Mouse (Mus musculus): ENCODE measurements around the gene Itpr1.

Itpr1 gene

DNA sequence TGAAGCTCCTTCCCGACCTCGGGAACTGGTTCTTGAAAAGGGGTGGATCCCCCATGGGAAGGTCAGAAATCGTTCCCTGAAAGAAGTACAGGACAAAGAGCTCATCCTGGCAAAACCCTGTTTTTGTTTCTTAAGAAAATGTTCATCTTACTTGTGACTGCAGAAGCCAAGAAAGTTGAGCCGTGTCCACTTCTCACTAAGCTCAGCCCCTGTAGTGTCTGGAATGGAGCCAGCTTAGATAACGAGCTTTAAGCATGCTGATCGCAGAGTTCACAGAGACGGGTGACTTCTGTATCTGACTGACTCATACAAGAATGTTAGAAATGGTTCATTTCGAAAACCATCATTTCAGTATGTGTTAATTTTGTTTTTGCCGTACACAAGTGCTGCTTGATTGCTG lies 297.2 kb downstream of the Itpr1 start:
- no peak for DNase-seq (ENCODE audit: low read depth, low spot score)

DNA sequence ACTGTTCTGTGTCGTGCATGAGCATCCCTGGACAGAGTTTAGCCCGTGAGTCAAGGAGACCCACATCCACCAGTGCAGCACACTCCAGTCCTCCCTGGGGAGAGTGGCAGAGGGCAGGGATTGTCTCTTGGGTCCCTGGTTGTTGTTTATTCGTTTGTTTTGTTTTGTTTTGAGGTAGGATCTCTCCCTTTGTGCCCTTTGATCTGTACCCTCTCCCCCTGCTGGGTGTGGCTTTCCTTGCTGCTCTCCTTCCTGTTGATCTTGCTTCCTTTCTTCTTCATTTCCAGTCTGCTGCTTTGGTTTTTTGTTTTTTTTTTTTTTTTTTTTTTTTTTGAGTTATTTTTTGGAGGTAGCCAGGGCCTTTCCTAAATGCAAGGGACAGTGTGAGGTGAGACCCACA lies 299.2 kb downstream of the Itpr1 start:
- DNase-seq (ENCODE audit: low read depth, low spot score), result no peak

DNA sequence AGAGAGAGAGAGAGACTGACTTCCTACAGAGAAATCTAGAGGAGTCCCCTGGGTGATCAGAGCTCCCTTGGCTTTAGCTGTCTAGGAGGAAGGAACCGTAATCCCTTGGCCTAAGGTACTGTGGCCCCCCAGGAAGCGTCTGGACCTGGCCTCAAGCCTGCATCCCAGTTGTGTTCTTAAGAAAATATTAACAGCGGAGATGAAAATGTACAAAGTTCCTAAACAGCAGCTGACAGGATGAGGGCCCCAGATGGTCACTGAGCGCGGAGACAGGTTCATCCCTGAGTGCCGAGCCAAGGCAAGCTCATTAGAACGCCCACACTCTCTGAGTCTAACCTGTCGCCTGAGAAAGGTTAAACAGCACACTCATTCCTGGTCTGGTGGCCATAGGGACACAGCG lies 300.1 kb downstream of the Itpr1 start:
- DNase-seq (ENCODE audit: low read depth, low spot score), result no peak

DNA sequence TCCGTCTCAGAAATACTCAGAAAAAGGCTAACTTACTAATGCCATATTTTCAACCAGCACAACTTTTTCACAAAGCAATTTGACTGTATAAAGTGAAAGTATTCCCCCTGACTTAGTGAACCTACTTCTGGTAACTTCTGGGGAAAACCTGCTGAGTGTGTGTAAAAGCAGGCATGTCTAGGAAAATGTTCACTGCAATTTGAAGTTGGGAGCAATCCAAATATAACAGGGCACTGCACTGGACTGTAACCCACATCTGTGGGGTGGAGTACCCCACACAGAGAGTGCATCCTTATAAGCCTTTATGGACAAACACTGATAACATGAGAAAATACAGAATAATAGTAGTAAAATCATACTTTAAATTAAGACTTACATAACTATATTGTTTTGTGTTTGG lies 303.4 kb downstream of the Itpr1 start:
- no peak for DNase-seq (ENCODE audit: low read depth, low spot score)

DNA sequence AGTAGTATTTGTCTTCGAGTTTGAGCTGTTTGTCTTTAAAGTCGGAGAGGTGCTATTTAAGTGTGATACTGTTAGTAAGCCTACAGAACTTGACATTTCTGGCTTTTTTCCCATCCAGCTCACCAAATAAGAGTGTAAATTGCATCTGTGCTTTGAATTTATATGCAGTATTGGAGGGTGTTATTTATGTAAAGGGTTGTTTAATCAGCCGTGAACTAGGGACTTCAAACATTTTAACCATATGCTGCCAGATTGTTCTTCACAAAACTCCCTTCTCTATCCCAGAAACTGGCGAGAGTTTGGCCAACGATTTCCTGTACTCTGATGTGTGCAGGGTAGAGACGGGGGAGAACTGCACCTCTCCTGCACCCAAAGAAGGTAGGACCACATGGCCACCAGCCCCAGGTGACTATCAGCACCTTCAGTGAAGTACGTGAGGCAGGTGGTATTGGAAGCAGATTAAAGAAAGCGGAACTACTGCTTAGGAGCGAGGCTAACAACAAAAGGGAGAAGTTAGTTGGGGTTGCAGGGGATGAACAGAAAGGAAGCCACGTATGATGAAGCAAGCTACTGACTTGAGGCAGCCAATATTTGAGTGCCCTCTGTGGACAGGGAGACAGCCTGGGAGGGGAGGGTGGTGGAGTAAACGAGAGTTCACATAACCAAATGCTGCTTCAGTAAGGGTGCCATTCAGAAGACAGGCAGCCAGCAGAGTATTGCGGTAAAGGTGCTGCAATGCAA lies 304.5 kb downstream of the Itpr1 start:
- no peak for DNase-seq (ENCODE audit: low read depth, low spot score)

DNA sequence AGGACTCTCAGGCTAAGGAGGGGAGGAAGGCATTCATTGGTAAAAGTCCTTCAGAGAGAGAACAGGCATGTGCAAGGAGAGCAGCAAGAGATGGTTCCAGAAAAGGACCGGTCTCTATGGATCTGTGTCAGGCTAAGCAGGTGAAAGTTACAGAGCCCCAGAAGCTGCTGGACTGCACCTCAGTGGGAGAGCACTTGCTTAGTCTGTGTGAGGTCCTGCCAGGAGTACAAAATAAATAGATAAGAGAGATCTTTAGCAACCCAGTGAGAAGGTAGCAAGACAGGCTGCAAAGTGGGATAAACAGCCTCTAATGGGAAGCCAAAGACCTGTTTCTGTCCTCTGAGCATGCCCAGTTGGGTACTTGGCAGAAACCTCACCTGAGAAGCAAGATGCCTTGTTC lies 305.1 kb downstream of the Itpr1 start:
- DNase-seq (ENCODE audit: low read depth, low spot score), result no peak

DNA sequence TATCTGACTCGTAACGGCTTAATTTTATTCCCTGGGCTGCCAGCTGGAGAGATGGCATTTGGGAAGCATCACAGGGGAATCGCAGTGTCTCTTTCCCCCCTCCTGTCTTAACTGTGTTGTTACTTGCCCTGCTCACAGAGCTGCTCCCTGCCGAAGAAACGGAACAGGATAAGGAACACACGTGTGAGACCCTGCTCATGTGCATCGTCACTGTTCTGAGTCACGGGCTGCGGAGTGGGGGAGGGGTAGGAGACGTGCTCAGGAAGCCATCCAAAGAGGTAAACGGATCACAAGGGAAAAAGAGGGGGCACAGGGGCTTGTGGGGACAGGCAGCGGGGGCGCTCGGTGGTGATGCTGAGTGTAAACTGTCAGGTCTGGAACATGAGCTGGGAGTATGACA lies 305.7 kb downstream of the Itpr1 start:
- no peak for DNase-seq (ENCODE audit: low read depth, low spot score)

DNA sequence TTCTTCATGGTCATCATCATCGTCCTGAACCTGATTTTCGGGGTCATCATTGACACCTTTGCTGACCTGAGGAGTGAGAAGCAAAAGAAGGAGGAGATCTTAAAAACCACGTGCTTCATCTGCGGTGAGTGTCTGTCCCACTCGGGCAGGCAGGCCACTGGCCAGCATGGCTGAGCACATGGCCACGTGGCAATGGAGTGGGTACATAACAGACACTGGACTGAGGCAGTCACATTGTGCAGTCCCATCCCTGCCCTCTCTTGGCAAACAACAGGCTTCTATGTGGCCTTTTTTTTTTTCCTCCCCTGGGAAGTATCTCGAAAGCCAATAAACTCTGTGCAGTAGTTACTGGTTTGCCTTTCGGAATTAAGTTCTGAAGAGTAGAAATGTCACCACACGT lies 306.4 kb downstream of the Itpr1 start:
- DNase-seq (ENCODE audit: low read depth, low spot score), result no peak

DNA sequence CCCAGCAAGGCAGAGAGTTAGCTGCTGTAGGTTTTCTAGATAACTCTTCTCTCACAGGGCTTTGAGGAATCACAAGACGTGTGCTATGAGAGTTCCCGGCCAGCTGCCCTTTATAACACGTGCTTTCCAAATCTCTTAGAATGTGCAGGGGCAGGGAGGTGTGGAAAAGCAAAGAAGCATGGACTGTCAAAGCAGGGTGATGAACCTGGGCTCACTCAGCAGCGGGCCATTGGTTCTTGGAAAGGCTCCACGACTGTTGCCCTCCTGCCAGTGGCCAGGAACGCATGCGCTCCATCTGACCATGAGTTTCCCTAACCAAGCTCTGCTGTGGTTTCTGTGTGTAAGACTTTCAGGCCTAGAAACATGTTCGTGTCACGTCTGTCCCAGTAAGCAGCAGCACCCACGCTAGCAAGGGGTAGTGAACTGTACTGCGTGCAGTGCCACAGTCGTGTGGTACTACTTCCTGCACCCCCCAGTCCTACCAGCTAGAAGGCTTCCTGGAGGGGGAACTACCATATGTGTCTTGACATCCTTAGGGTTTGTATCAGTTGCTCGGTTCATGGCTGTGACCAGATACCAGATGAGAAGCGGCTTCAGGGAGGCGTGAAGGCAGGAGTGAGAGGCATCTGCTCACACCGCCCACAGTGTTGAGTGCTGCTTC lies 311.2 kb downstream of the Itpr1 start:
- DNase-seq (ENCODE audit: low read depth, low spot score), result no peak

DNA sequence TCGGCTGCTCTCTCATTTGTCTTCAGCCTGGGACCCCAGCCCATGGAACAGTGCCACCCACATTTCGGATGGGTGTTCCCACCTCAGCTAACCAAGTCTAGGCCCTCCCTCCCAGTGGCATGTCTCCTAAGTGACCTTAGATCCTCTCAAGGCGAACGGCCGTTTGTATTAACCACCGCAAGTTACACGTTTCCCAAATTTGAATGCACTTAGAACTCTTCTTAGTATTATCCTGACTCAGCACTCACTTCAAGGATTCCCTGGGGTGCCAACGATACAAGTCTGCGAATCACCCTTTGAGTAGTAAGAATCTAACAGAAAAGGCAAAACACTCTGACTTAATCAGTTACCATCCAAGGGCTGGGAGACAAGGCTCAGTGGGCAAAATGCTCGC lies 311.7 kb downstream of the Itpr1 start:
- no peak for DNase-seq (ENCODE audit: low read depth, low spot score)

DNA sequence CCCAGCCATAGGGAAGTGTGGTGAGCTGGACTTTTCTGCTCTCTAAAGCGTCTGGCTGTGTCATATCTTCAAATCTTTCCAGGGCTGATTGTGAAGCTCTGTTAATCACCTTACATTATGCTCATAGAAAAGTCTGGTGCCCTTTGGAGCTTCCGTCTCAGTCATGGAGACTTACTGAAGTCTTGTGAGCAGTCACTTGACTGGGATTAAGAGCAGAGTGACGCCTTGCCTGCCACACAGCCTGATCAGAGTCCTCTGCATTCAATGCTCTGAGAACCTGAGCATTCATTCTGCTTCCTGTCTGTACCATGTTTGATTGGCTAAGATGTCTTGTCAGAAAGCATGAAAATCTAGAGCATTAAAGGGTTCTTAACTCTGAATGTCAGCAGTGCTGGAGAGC lies 314.7 kb downstream of the Itpr1 start:
- no peak for DNase-seq (ENCODE audit: low read depth, low spot score)

DNA sequence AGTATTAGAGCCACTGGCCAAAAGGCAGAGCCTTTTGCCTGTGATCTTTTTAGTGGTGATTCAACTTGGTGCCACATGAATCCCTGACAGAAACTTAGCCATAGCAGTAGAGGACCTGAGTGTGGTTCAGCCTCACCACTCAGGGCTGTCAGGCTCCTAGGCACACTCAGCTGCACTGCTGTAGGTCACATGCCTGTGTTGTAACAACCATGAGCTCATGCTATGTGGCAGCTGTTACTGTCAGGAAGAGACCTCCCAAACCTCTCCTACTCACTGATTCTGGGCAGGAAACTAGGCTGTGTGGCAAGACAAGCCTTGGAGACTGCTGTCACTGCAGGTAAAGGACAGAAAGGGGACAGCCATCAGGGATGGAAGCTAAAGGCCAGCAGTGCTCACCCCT lies 315.1 kb downstream of the Itpr1 start:
- DNase-seq (ENCODE audit: low read depth, low spot score), result no peak

DNA sequence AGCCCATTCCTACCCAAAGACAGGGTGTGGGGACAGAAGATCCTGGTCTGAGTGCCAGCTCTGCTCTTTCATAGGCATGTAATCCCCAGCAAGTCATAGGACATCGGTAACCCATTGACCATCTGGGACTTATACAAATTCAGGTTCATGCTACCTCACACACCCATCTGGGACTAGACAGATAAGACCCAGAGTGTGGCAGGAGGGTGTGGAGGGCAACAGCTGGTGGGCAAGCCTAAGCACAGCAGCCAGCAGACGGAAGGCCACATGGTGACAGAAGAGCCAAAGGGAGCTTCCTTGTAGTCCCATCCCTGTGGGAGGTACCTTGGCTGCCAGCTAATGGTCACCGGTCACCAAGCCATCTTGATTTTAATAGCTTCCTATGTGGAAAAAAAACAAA lies 316.3 kb downstream of the Itpr1 start:
- DNase-seq (ENCODE audit: low read depth, low spot score), result no peak

DNA sequence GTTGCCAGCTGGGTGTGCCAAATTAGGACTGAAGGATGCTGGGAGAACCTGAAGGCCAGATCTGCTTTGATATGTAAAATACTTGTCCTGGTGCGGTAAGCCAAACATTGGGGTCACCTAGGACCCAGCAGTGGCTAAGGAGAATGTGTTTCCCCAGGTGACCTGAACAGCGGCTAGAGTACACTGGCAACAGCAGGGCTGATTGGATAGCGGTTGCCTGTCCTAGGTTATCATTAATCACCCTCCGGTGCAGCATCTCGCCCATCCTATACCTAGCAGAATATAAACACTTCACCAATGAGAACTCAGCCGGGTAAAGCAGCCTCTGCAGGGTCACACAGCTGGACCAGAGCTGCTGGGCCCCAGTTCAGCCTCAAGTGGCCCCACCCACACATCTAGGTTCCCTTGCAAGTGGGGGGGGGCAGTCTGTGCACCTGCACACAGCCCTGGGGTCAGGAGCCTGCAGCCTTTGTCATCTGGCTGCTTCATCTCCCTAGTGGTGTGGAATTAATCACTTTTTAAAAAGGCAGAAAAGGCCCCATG lies 318.0 kb downstream of the Itpr1 start:
- DNase-seq (ENCODE audit: low read depth, low spot score), result peak; percentile 84

DNA sequence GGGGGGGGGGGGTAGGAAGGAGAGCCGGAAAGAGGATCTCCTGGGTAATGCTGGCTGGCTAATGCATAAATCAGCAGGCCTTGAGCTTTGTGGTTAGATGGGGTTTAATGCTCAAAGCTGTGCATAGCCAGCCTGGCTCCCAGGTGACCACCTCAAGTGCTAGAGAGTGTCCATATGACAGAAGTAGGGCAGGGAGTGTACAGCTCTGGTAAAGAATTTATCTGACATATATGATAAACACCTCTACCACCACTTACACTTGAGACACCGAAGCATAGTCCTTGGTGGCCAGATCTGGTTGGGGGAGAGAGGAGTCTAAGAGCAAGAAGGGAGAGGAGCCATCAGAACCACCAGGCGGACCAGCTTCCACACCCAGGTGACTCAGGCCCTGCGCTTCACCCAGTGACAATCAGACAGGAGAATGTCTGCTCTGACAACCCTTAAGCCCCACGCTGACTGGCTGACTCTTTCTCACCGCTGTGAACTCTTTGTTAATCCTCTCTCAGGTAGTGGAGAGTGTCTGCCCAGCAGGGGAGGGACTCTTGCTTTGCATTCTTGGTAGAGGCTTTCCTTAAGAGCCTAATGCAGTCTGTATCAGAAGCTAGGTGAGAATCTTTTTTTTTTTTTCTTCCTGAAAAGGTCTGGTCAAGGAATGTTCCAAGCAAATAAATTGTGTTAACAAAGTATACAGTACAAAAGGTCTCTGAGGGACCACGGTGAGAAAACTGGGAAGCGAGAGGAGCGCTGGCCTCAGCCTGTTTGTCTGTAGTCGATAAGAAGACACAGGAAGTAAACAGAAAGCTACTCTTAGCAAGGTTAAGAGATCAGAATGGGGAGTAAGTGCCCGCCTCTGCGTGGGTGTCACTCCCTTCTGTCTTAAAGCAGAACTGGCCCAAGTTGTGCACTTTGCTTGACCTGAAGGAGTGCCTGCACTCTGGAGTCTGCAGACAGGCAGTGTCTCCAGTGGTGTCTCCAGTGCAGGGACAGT lies 318.7 kb downstream of the Itpr1 start:
- peak; percentile 84 for DNase-seq (ENCODE audit: low read depth, low spot score)

DNA sequence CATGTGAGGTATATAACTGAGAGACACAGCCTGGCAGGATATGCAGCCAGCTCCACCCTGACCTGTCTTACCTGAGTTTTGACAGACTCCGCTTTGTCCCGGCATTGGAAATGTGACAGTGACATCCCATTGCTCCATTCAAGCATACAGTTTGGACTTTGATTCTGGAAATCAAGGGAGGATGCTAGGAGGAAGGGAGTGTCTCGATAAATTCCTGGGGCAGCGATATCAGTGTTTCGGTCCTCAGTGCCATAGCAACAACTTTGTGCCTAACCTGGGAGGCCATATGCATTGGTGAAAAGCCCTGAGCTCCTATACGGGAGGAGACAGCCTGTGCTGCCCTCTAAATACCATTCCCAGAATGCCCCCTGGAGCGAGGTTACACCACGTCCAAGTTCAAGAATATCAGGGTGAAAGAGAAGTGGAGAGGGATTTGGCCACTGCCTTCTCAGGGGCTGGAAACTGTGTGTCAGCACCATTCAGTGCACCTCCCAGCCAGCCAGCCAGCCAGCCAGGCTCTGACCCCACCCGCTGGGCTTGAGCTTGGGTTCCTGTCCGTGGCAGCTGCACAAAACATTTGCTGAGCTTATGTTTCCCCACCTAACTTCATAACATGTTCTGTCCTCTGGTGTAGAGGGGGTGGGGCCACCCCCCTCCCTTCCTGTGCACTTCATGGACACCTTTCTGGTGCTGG lies 319.7 kb downstream of the Itpr1 start:
- peak; percentile 15 for DNase-seq (ENCODE audit: low read depth, low spot score)

DNA sequence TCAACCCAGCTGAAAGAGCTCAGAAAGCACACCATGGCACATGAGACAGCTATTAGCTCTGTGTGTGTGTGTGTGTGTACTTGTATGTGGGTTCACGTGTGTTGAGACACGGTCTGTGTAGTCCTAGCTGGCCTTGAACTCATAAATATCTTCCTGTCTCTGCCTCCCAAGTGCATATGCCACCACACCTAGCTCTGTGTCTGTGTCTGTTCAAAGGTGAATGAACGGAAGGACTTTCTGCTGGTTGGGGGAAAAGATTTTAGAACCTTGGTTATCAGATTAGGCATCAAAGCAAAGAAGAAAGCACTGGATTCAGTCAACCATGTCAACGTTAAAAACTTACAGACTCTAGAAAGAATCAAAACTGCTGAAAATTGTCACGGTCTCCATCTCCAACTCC lies 321.2 kb downstream of the Itpr1 start:
- DNase-seq (ENCODE audit: low read depth, low spot score), result no peak

DNA sequence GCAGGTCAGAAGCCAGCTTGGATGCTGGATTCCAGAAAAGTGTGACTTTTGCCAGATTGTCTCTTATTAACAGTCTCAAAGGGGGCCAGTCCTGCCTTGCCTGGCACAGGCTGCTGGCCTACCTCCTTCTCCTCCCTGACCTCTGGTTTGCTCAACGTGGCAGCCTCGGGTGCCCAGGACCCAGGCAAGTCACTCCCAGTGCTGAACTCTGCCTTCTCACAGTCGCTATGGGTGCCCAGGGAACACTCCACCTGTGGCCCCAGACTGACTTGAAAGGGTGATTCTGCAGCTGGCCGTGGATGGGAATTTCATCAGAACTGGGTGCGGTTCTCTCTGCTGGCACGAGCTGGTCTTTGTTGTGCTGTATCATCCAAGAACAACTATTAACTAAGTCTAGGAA lies 321.7 kb downstream of the Itpr1 start:
- peak; percentile 23 for DNase-seq (ENCODE audit: low read depth, low spot score)

DNA sequence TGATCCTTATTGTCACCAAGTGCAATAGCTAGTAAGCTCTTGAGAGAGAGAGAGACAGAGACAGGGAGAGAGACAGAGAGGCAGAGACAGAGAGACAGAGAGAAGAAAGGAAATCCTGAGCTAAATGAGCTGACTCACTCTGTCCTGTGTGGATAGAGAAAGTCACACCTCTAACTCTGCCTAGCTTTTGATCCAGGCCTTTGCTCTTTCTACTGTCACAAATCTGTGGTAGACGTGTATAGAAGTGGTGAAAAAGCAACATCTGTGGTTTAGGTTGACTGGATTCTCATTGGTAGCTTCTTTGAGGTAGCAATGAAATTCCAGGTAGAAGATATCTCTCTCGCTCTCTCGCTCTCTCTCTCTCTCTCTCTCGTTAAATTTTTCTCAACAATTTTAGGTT lies 322.4 kb downstream of the Itpr1 start:
- no peak for DNase-seq (ENCODE audit: low read depth, low spot score)

DNA sequence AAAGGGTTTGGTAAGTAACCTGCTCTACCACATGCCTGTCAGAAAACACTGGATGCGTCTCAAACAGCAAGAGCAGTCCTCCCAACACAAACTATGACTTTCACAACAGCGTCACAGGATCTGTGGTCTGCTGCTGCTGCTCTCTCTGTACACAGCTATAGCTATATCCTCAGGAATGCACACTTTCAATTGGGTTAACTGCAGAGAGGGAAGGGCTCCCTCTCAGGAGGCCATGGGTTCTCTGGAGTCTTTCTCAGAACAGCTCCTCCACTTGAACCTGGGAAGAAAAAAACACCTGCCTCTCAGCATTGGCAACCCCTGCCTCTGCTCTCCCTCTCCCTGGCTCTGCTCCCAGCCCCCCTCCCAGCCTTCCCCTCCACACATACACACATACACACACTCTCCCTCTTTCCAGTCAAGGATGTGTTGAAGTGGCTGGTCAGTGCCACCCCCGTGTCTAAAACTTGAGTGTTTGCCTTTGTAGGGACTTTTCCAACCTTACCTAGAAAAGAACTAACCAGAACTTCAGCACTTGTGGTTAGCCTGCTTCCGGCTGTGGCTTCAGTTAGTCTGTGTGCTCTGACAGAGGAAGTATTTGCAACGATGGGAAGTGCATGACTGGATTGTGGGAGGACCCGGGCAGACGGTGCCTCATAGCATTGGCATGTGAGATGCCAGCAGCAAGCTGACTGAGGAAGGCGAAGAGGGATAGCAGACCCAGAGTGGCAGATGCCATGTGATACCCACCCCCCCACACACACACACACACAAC lies 323.8 kb downstream of the Itpr1 start:
- no peak for DNase-seq (ENCODE audit: low read depth, low spot score)

DNA sequence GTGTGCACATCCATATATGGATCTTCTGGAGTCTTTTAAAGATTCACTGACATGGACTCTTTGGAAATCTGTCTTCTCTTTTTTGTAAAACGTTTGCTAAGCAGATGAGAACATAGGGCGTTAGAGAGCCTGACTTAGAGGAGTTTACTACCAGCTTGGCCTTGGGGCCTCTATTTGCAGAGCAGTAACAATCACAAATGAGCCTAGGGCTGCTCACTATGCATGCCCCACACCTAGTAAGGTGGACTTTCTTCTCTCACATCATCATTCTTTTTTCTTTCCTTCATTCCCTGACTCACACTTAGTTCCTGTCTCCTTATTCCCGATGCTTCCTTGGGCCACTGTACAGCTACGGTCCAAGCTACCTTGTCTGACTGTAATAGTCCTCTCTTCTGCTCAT lies 325.5 kb downstream of the Itpr1 start:
- no peak for DNase-seq (ENCODE audit: low read depth, low spot score)
